Mouse (Mus musculus): ENCODE measurements around the gene Serpine2.

Gene Serpine2

DNA sequence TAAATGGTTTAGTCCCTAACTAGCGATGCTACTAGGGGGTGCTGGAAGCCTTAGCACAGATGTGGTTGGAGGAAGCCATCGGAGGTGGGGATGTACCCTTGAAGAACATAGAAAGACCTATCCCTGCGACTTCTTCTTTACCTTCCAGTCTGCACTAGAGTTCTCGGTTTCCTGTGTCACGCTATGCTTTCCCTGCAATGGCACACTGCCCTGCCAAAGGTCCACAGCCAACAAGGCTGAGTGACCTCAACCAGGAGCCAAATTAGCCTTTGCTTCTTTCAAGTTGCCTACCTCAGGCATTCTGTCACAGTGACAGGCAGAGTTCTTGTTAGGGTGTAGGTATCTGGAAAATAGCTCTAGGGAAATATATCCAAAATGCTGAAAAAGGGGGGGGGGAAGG lies 104.6 kb downstream of the Serpine2 start:
- no peak for DNase-seq (ENCODE audit: low spot score)

DNA sequence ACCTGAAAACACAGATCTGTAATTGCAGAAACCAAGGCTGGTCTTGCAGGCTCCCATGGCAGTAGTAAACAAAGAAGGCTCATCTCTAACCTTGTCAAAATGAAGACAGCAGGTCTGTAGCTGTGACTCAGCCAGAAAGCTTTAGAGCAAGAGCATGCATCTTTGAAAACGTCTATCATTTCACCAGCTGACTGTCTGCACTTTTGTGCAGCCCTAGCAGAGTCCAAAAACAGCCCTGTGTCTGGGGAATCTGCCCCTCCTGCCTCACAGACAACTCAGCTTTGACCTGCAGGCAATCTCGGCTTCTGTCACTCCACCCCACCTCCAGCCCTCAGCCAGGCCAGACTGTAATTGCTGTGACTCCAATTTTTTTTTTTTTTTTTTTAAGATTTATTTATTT lies 105.6 kb downstream of the Serpine2 start:
- DNase-seq (ENCODE audit: low spot score) = no peak

- DNase-seq (ENCODE audit: low spot score) = no peak
Measured at GRCm38 (mm10) chr1:79754936-79755335, 106.0 kb downstream of the Serpine2 start.

DNA sequence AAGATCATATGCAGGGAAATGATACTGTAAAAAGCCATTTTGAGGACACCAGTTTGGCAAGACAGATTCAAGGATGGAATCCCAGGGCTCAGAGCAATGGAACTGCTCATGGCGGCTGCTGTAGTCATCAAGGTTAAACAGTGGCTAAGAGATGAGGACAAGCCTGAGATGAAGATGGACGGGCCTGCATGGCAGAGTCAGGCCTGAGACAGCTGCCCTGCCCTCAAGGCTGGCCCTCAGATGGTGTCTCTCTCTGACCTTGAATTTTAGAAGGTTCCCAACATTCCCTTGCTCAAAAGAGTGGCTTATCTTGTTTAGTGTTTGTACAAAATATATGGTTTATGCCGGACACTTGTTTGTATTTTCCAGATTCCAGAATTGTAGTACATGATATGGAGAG lies 107.5 kb downstream of the Serpine2 start:
- no peak for DNase-seq (ENCODE audit: low spot score)

DNA sequence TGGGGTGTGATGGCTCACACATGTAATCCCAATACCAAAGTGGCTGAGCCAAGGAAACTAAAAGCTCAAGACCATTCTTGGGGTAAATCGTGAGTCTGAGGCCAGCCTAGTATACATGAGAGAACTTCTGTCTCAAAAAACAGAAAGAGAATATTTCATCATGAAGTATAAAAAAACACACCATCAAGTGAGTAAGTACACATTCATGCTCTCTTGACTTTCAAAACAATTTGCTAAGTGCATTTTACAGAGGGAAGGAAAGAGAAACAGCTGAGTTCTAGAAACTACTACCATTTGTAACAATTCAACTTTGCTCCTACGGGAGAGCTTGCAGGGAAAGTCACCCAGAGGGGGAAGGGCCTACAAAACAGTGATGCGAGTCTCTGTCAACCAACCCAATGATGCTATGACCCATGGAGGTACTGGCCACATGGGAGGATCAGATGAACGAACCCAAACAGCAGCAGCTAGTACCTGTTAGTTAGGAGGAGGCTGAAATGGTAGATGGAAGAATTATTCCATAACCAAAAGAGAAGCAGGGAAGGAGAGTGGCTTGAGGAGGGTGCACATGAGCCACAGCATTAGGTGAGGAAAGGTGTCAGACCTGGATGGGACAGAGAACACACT lies 108.2 kb downstream of the Serpine2 start:
- DNase-seq (ENCODE audit: low spot score) = no peak

- DNase-seq (ENCODE audit: low spot score) = no peak
Measured at GRCm38 (mm10) chr1:79752015-79752695, 108.8 kb downstream of the Serpine2 start.

GRCm38 (mm10) chr1:79751186-79751585 lies 109.8 kb downstream of the Serpine2 start:
- no peak for DNase-seq (ENCODE audit: low spot score)

DNA sequence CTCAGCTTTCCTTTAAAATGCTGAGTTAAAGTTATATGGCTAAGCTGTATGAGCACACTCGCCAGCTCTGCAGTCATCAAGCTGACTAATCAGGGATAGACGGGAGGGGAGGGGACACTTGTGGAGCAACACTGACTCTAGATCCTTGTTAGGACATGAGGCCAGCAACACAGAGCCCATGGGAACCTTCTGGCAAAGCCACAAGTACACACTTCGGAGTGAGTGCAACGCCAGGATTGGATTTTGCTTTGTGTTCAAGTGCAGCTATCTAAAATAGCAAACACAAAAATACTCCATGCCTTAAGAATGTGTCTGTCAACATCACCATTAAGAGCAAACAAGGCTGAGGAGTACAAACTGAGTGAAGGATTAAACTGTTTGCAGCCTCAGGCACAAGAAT lies 114.9 kb downstream of the Serpine2 start:
- DNase-seq (ENCODE audit: low spot score) = no peak

All from testis, postnatal 14 days (tissue).